13 mouse cellular contexts compared by ENCODE assay signal in the genomic region with DNA sequence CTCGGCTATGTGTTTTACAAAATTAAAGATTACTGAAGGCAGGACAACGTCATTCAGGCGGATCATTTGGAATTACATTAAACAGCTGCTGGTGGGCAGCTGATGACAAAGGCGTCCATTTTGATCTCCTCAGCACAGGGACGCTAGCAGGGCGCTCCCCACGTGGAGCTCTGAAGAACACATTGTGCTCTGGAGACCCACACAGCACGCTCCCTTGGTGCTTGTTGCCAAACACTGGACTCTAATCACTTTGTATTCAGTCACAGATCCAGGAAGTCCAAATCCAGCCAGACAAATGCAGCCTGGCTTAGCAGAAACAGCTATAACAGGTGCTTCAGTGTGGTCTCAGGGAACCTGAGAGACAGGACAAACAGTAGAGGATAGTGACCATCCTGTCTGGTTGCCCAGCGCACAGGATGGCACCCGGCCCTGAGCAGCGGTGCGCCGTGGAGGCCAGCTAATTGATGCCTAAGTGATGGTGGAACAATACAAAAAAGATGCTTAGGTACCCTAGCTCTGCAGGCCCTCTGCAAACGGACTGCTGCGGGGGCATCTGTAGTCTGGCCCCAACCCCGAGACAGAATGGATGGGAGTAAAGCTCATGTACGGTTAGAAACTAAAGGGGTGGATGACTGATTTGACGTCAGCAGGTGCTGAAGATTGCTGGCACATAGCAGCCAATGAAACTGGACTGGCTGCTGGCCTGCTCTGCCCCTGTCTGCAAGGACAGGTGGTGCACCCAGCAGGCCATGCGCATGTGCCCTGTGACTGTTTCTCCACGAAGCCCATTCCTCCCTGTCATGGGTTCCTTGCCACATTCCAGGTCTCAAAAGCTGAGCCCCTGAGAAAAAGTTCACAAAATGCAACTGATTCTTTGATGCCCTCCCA.
DNase-seq lines count a peak whose midpoint lies in the region; ATAC-seq and TF ChIP-seq lines count a peak whose summit lies in the region.
"Had no signal": no experiment of that assay in that cellular context is flagged by ENCODE, and none has a peak within 500 bp of the region (broad histone marks: within the 10 kb centered on the region; RNA-seq: fewer than 3 reads in every experiment).

No protein-coding gene starts in this region.

- peak; percentile 28; the same call in 1 of the 2 replicates for TF ChIP-seq CTCF in kidney, postnatal 0 days (IDR thresholded peaks at IDR 0.05; ENCODE audit: low read depth)

- DNase-seq in kidney, postnatal 0 days (ENCODE audit: low spot score): no peak
- DNase-seq in cerebellum, adult 8-10 months: peak; percentile 12
- DNase-seq in forebrain, embryonic 14.5 days (ENCODE audit: low spot score): no peak
- no peak for DNase-seq in thymus, postnatal 10 days (ENCODE audit: low spot score in 2 of 2)
- DNase-seq in natural killer cell, adult 2 months (ENCODE audit: low spot score in 2 of 2): no peak
- DNase-seq: kidney, adult 11 months; liver, postnatal 0 days; right cerebral cortex, postnatal 4 days; thymus, adult 18-20 months had no signal

- H3K36me3 ChIP-seq in kidney, postnatal 0 days (ENCODE audit: insufficient read depth, low read length): no peaks in the 10 kb centered on the region
- H3K36me3 ChIP-seq in kidney, embryonic 14.5 days (ENCODE audit: control insufficient read depth, insufficient read depth, low read length): no peaks in the 10 kb centered on the region
- no peaks in the 10 kb centered on the region for H3K36me3 ChIP-seq in forebrain, embryonic 14.5 days (ENCODE audit: control insufficient read depth, insufficient read depth, low read length)
- no peaks in the 10 kb centered on the region for H3K36me3 ChIP-seq in midbrain, embryonic 15.5 days (replicated peaks)

- H3K27ac ChIP-seq in kidney, postnatal 0 days: no peak overlapping the region
- H3K27ac ChIP-seq in kidney, embryonic 14.5 days (ENCODE audit: low read depth, low read length): no peak overlapping the region
- no peak overlapping the region for H3K27ac ChIP-seq in forebrain, embryonic 14.5 days (ENCODE audit: low read depth, low read length)
- H3K27ac ChIP-seq in midbrain, embryonic 15.5 days: no peak overlapping the region

- H3K4me1 ChIP-seq in kidney, postnatal 0 days (replicated peaks; ENCODE audit: insufficient read depth, low read length): no peaks in the 10 kb centered on the region
- 0 out of 2 replicates have a peak, but pooled peaks cover 3% of the 10 kb centered on the region for H3K4me1 ChIP-seq in kidney, embryonic 14.5 days (ENCODE audit: control insufficient read depth, insufficient read depth, low read length)
- H3K4me1 ChIP-seq in forebrain, embryonic 14.5 days (ENCODE audit: control insufficient read depth, insufficient read depth, low read length): no peaks in the 10 kb centered on the region
- H3K4me1 ChIP-seq in midbrain, embryonic 15.5 days: 0 out of 2 replicates have a peak, but pooled peaks cover 2% of the 10 kb centered on the region

- no peak overlapping the region for H3K4me3 ChIP-seq in kidney, postnatal 0 days (replicated peaks; ENCODE audit: low read depth, low read length)
- H3K4me3 ChIP-seq in kidney, embryonic 14.5 days (ENCODE audit: low read length): no peak overlapping the region
- H3K4me3 ChIP-seq in forebrain, embryonic 14.5 days (ENCODE audit: low read depth, low read length): no peak overlapping the region
- H3K4me3 ChIP-seq in midbrain, embryonic 15.5 days: no peak overlapping the region
- H3K4me3 ChIP-seq: erythroblast, embryonic 14.5 days; myocyte had no signal

- no peaks in the 10 kb centered on the region for H3K9me3 ChIP-seq in kidney, postnatal 0 days (replicated peaks; ENCODE audit: low read length)
- no peaks in the 10 kb centered on the region for H3K9me3 ChIP-seq in kidney, embryonic 14.5 days (ENCODE audit: control insufficient read depth, low read length)
- no peaks in the 10 kb centered on the region for H3K9me3 ChIP-seq in forebrain, embryonic 14.5 days (replicated peaks; ENCODE audit: control insufficient read depth, low read length)
- no peaks in the 10 kb centered on the region for H3K9me3 ChIP-seq in midbrain, embryonic 15.5 days

- no peaks in the 10 kb centered on the region for H3K27me3 ChIP-seq in kidney, postnatal 0 days (ENCODE audit: insufficient read depth, low read length)
- no peaks in the 10 kb centered on the region for H3K27me3 ChIP-seq in kidney, embryonic 14.5 days (ENCODE audit: control insufficient read depth, insufficient read depth, low read length)
- H3K27me3 ChIP-seq in forebrain, embryonic 14.5 days (replicated peaks; ENCODE audit: control insufficient read depth, insufficient read depth, low read length): peaks cover 17% of the 10 kb centered on the region; the same call in 1 of the 2 replicates
- H3K27me3 ChIP-seq in midbrain, embryonic 15.5 days (replicated peaks): no peaks in the 10 kb centered on the region

- no peak overlapping the region for H3K9ac ChIP-seq in kidney, postnatal 0 days (ENCODE audit: low read depth, low read length)
- no peak overlapping the region for H3K9ac ChIP-seq in kidney, embryonic 14.5 days (ENCODE audit: low read depth, low read length)
- H3K9ac ChIP-seq in forebrain, embryonic 14.5 days (ENCODE audit: low read length): no peak overlapping the region
- H3K9ac ChIP-seq in midbrain, embryonic 15.5 days: no peak overlapping the region
- H3K9ac ChIP-seq: liver, postnatal 0 days had no signal

- WGBS in kidney, postnatal 0 days: 85% methylated on average over 20 of the region's 20 CpGs
- 87% methylated on average over 20 of the region's 20 CpGs for WGBS in kidney, embryonic 14.5 days
- WGBS in forebrain, embryonic 14.5 days: 51% methylated on average over 20 of the region's 20 CpGs
- WGBS in midbrain, embryonic 15.5 days: 63% methylated on average over 20 of the region's 20 CpGs

- H3K4me2 ChIP-seq in kidney, postnatal 0 days (ENCODE audit: low read length): no peak overlapping the region
- no peak overlapping the region for H3K4me2 ChIP-seq in kidney, embryonic 14.5 days (replicated peaks; ENCODE audit: low read depth, low read length)
- H3K4me2 ChIP-seq in forebrain, embryonic 14.5 days (ENCODE audit: low read length): no peak overlapping the region
- H3K4me2 ChIP-seq in midbrain, embryonic 15.5 days: no peak overlapping the region

- ATAC-seq in kidney, postnatal 0 days (replicated peaks; ENCODE audit: low FRiP score, low read depth): no peak
- no peak for ATAC-seq in kidney, embryonic 14.5 days (ENCODE audit: low FRiP score, low TSS enrichment)
- ATAC-seq in forebrain, embryonic 14.5 days: peak; percentile 48; the same call in 1 of the 2 replicates
- 0 out of 2 replicates have a peak, but pooled peaks have one; percentile 45 for ATAC-seq in midbrain, embryonic 15.5 days (replicated peaks)
- ATAC-seq: liver, postnatal 0 days had no signal

Comparison
In these comparisons a context has a peak if more than half of its experiments do, and no peak if none do; other contexts are left out.
1. ATAC-seq: peak in forebrain, embryonic 14.5 days (single experiment) and midbrain, embryonic 15.5 days (single experiment); none in kidney, postnatal 0 days (single experiment) and kidney, embryonic 14.5 days (single experiment).